Mouse (Mus musculus) G1E (cell line): ENCODE results near the gene Zbtb21.

Experiments used
- CTCF ChIP-seq: IDR thresholded peaks from 2 replicates; pipeline ENCODE4 v1.5.1; 2012; ENCODE audit warnings: low read depth, low read length, inconsistent platforms, mixed read lengths
- GATA1 ChIP-seq: IDR thresholded peaks from 2 replicates; pipeline ENCODE4 v1.6.1; 2012; ENCODE audit warnings: borderline replicate concordance, low read length, inconsistent platforms, mixed read lengths
- GATA2 ChIP-seq: IDR thresholded peaks from 2 replicates; pipeline ENCODE4 v1.6.1; 2012; ENCODE audit warnings: low read depth, low read length, inconsistent platforms, borderline replicate concordance
- POLR2AphosphoS5 ChIP-seq: IDR thresholded peaks from 2 replicates; pipeline ENCODE4 v1.6.1; 2012; ENCODE audit warnings: low read depth, low read length, inconsistent platforms; ENCODE audit not compliant: insufficient replicate concordance
- TAL1 ChIP-seq: conservative IDR thresholded peaks from 2 replicates; pipeline ENCODE4 v1.6.1; 2012; ENCODE audit warnings: low read depth, low read length, inconsistent platforms, mixed read lengths

GRCm38 (mm10) chr16:97940471-97940973, 21.9 kb downstream of the Zbtb21 start:
- TF ChIP-seq CTCF = no peak
- TF ChIP-seq GATA1 = no peak
- no peak for TF ChIP-seq POLR2AphosphoS5
- no peak for TF ChIP-seq TAL1
- no peak for TF ChIP-seq GATA2
